Mouse (Mus musculus) hindbrain, embryonic 16.5 days (tissue): ENCODE measurements around the gene Ifi35. TPM values are rescaled to one million over a fixed set of nuclear protein-coding genes. Genes with fewer than 3 reads are reported as not detected.
A peak's percentile ranks its signal among the peaks of the same experiment; 100 is the strongest.
"Not testable (repeated sequence)": the region's sequence is repeated elsewhere in the genome, so short reads cannot be mapped to it uniquely, and the experiment has no call there.

ENCODE experiments used
- ATAC-seq: fragments of 200-750 bp; cut with Nextera tagmentation; 2 replicates; pipeline ENCODE4 v1.8.0; 2017; ENCODE audit warnings: moderate TSS enrichment, moderate library complexity
- H3K27ac ChIP-seq: fragments of 300-500 bp; sonication (generic); 2 replicates; pipeline ENCODE4 v1.5.1; 2014; ENCODE audit warnings: low read depth, mild to moderate bottlenecking, control low read depth, low read length, moderate library complexity
- H3K27me3 ChIP-seq: fragments of 300-500 bp; sonication (generic); replicated peaks from 2 replicates; pipeline ENCODE4 v1.6.1; 2014; ENCODE audit warnings: low read length; ENCODE audit not compliant: control insufficient read depth, insufficient read depth
- H3K36me3 ChIP-seq: fragments of 300-500 bp; sonication (generic); 2 replicates; pipeline ENCODE4 v1.6.1; 2014; ENCODE audit warnings: mild to moderate bottlenecking, low read length, moderate library complexity, mixed read lengths; ENCODE audit not compliant: control insufficient read depth, insufficient read depth
- H3K4me1 ChIP-seq: fragments of 300-500 bp; sonication (generic); 2 replicates; pipeline ENCODE4 v1.6.1; 2014; ENCODE audit warnings: low read depth, low read length; ENCODE audit not compliant: control insufficient read depth, insufficient read depth
- H3K4me2 ChIP-seq: fragments of 300-500 bp; sonication (generic); 2 replicates; pipeline ENCODE4 v1.6.1; 2014; ENCODE audit warnings: mild to moderate bottlenecking, low read length, control low read depth, moderate library complexity
- H3K4me3 ChIP-seq: fragments of 300-500 bp; sonication (generic); 2 replicates; pipeline ENCODE4 v1.5.1; 2014; ENCODE audit warnings: mild to moderate bottlenecking, low read length, control low read depth, moderate library complexity
- H3K9ac ChIP-seq: fragments of 300-500 bp; sonication (generic); 2 replicates; pipeline ENCODE4 v1.6.1; 2014; ENCODE audit warnings: low read depth, mild to moderate bottlenecking, control low read depth, low read length, moderate library complexity
- H3K9me3 ChIP-seq: fragments of 300-500 bp; sonication (generic); 2 replicates; pipeline ENCODE4 v1.6.1; 2014; ENCODE audit warnings: mild to moderate bottlenecking, low read length, moderate library complexity; ENCODE audit not compliant: control insufficient read depth
- WGBS: fragments of 180-500 bp; shearing (Covaris S2); extraction: QIAGEN DNeasy Blood & Tissue Kit; methylation state at CpG from one replicate; pipeline ENCODE4 v1.1.7; 2014; 5-methylcytosine and 5-hydroxymethylcytosine counted together
- polyA plus RNA-seq: library from polyadenylated mRNA; unstranded; fragments of >200 nt; fragmentation: Nextera tagmentation; extraction: Ambion mirVana; gene quantifications from 2 replicates; pipeline ENCODE4 v1.2.1, GENCODE M21; 2015

Ifi35 gene
- polyA plus RNA-seq, 1 experiment from 2014 or later = 4.8 TPM

- ATAC-seq = peak; percentile 97
- WGBS = under 1% methylated on average over 80 of the region's 81 CpGs
Measured at GRCm38 (mm10) chr11:101424925-101425813, 23.0 kb upstream of the Ifi35 start, which contains the start of the genes Rundc1 and Ptges3l. Gene Rundc1, plus strand, starts transcription at chr11:101425085. Gene Ptges3l, minus strand, starts transcription at chr11:101425333.

GRCm38 (mm10) chr11:101426165-101426564, 22.0 kb upstream of the Ifi35 start:
- peak overlapping the region; percentile 98 for H3K4me3 ChIP-seq
- no peak overlapping the region for H3K27ac ChIP-seq
- no peaks in the 10 kb centered on the region for H3K27me3 ChIP-seq
- no peak for ATAC-seq
- H3K9ac ChIP-seq = peak overlapping the region; percentile 91
- peaks cover 24% of the 10 kb centered on the region for H3K4me1 ChIP-seq
- peaks cover 12% of the 10 kb centered on the region for H3K36me3 ChIP-seq
- 66% methylated on average over 8 of the region's 8 CpGs for WGBS
- peak overlapping the region; percentile 94 for H3K4me2 ChIP-seq
- no peaks in the 10 kb centered on the region for H3K9me3 ChIP-seq

More at GRCm38 (mm10) chr11:101424925-101425813, 23.0 kb upstream of the Ifi35 start, which contains the start of the genes Rundc1 and Ptges3l:
- Histone ChIP-seq H3K4me2 (peak within 1 kb of the TSS; percentile 94), H3K27ac (peak within 1 kb of the TSS; percentile 92), H3K9ac (peak within 1 kb of the TSS; percentile 91), H3K9me3 (no peaks in the 10 kb centered on the region), H3K36me3 (peaks cover 7% of the 10 kb centered on the region), H3K4me3 (peak within 1 kb of the TSS; percentile 98), H3K4me1 (peaks cover 24% of the 10 kb centered on the region), H3K27me3 (no peaks in the 10 kb centered on the region)

DNA sequence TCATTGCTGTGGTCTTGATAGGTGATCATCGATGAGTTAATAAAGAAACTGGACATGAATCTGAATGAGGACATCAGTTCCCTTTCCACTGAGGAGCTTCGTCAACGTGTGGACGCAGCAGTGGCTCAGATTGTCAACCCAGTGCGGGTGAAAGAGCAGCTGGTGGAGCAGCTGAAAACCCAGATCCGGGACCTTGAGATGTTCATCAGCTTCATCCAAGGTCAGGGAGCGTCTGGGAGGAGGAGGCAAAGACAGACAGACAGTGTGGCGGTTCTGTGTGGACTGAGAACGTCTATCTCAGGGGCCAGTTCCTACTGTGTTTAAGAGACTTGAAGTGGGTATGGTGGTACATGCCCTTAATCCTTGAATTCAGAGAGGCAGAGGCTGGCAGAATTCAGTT, 16.9 kb upstream of the Ifi35 start:
- 90% methylated on average over 9 of the region's 9 CpGs for WGBS
- Histone ChIP-seq H3K36me3 (peaks cover 36% of the 10 kb centered on the region), H3K4me3 (no peak overlapping the region), H3K27ac (no peak overlapping the region), H3K27me3 (no peaks in the 10 kb centered on the region), H3K4me1 (peaks cover 9% of the 10 kb centered on the region), H3K9me3 (no peaks in the 10 kb centered on the region), H3K9ac (no peak overlapping the region), H3K4me2 (no peak overlapping the region)
- ATAC-seq = no peak

DNA sequence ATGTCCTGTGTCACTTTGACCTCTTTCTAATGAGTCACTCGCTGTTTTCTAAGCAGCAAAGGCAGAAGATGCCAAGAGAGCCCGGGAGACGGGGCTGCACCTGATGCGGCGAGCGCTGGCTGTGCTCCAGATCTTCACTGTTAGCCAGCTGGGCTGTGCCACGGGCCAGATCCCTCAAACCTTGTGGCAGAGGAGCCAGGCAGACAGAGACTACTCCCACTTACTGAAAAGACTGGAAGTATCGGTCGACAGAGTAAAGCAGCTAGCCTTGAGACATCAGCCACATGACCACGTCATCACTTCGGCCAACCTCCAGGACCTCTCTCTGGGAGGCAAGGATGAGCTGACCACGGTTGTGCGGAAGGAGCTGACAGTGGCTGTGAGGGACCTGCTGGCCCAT, 14.8 kb upstream of the Ifi35 start:
- H3K27me3 ChIP-seq = no peaks in the 10 kb centered on the region
- no peak overlapping the region for H3K9ac ChIP-seq
- no peak overlapping the region for H3K4me3 ChIP-seq
- no peaks in the 10 kb centered on the region for H3K9me3 ChIP-seq
- H3K36me3 ChIP-seq = peaks cover 36% of the 10 kb centered on the region
- H3K4me2 ChIP-seq = no peak overlapping the region
- no peaks in the 10 kb centered on the region for H3K4me1 ChIP-seq
- ATAC-seq = no peak
- H3K27ac ChIP-seq = no peak overlapping the region
- WGBS = 78% methylated on average over 13 of the region's 13 CpGs

- no peak overlapping the region for H3K27ac ChIP-seq
- no peak overlapping the region for H3K9ac ChIP-seq
- H3K27me3 ChIP-seq = no peaks in the 10 kb centered on the region
- ATAC-seq = no peak
- no peak overlapping the region for H3K4me3 ChIP-seq
- H3K36me3 ChIP-seq = peaks cover 26% of the 10 kb centered on the region
- H3K9me3 ChIP-seq = no peaks in the 10 kb centered on the region
- no peaks in the 10 kb centered on the region for H3K4me1 ChIP-seq
- H3K4me2 ChIP-seq = no peak overlapping the region
- WGBS = 84% methylated on average over 4 of the region's 4 CpGs
Measured at GRCm38 (mm10) chr11:101435831-101436230, 12.4 kb upstream of the Ifi35 start.

GRCm38 (mm10) chr11:101436916-101437315, 11.3 kb upstream of the Ifi35 start:
- H3K36me3 ChIP-seq = peaks cover 17% of the 10 kb centered on the region
- no peak for ATAC-seq
- H3K27me3 ChIP-seq = no peaks in the 10 kb centered on the region
- H3K27ac ChIP-seq = no peak overlapping the region
- H3K4me2 ChIP-seq = no peak overlapping the region
- no peaks in the 10 kb centered on the region for H3K4me1 ChIP-seq
- no peak overlapping the region for H3K4me3 ChIP-seq
- 59% methylated on average over 4 of the region's 4 CpGs for WGBS
- H3K9me3 ChIP-seq = no peaks in the 10 kb centered on the region
- no peak overlapping the region for H3K9ac ChIP-seq

- not testable (repeated sequence) for H3K9me3 ChIP-seq, H3K4me1 ChIP-seq, H3K9ac ChIP-seq, ATAC-seq, H3K27ac ChIP-seq, H3K27me3 ChIP-seq, H3K4me3 ChIP-seq, H3K4me2 ChIP-seq
- 59% methylated on average over 3 of the region's 3 CpGs for WGBS
- peaks cover 12% of the 10 kb centered on the region for H3K36me3 ChIP-seq
Measured at GRCm38 (mm10) chr11:101438006-101438405, 10.2 kb upstream of the Ifi35 start.

DNA sequence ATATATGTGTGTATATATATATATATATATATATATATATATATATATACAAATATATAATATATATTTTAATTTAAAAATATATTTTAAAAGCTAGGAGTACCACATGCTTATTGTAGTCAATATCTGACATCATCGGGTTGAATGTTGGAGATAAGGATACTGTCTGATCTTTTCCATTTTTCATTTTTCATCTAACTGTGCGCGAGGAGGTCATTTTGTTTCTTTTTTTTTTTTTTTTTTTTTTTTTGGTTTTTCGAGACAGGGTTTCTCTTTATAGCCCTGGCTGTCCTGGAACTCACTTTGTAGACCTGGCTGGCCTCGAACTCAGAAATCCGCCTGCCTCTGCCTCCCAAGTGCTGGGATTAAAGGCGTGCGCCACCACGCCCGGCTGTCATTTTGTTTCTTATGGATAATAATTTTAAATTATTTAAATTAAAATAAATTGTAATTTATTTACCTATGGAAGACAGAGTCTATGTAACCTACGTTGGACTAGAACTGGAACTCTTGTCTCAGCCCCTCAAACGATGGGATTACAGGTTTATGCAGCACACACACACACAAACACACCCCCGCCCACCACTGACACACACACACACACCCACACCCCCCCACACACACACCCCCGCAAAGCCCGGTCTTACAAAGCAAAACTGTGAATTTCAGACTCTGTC, 6.6 kb upstream of the Ifi35 start:
- H3K27ac ChIP-seq = not testable (repeated sequence)

GRCm38 (mm10) chr11:101442127-101442693, 6.0 kb upstream of the Ifi35 start, which contains the start of gene Rpl27:
Gene Rpl27, plus strand, starts transcription at chr11:101442298.
- peaks cover 16% of the 10 kb centered on the region for H3K36me3 ChIP-seq
- H3K4me3 ChIP-seq = peak within 1 kb of the TSS; percentile 77
- no peaks in the 10 kb centered on the region for H3K9me3 ChIP-seq
- H3K4me2 ChIP-seq = peak within 1 kb of the TSS; percentile 94
- WGBS = 0% methylated on average over 42 of the region's 42 CpGs
- peaks cover 13% of the 10 kb centered on the region for H3K4me1 ChIP-seq
- peak within 1 kb of the TSS; percentile 91 for H3K9ac ChIP-seq
- H3K27me3 ChIP-seq = no peaks in the 10 kb centered on the region
- peak; percentile 99 for ATAC-seq
- H3K27ac ChIP-seq = peak within 1 kb of the TSS; percentile 91

More for the DNA sequence above, 6.6 kb upstream of the Ifi35 start:
- H3K36me3 ChIP-seq = peaks cover 16% of the 10 kb centered on the region
- peak overlapping the region; percentile 32 for H3K4me3 ChIP-seq
- ATAC-seq, H3K27me3 ChIP-seq, H3K9ac ChIP-seq, H3K9me3 ChIP-seq: not testable (repeated sequence)
- peaks cover 13% of the 10 kb centered on the region for H3K4me1 ChIP-seq
- H3K4me2 ChIP-seq = peak overlapping the region; percentile 52
- 38% methylated on average over 14 of the region's 15 CpGs for WGBS
